Mouse (Mus musculus): Measurements from ENCODE around the gene Fam122a. TPM values are rescaled to one million over a fixed set of nuclear protein-coding genes. Genes with fewer than 3 reads are reported as not detected.
A peak's percentile ranks its signal among the peaks of the same experiment; 100 is the strongest.

The Fam122a gene
- polyA plus RNA-seq, 1 experiment from 2014 or later, result 41.3 TPM

- ATAC-seq, result no peak
- Histone ChIP-seq H3K4me2 (ENCODE audit: low read length) (no peak overlapping the region), H3K27me3 (replicated peaks; ENCODE audit: control insufficient read depth, insufficient read depth, low read length) (no peaks in the 10 kb centered on the region), H3K27ac (ENCODE audit: low read depth, low read length) (no peak overlapping the region), H3K36me3 (ENCODE audit: control insufficient read depth, insufficient read depth, low read length) (0 out of 2 replicates have a peak, but pooled peaks cover 6% of the 10 kb centered on the region), H3K9ac (ENCODE audit: low read length) (no peak overlapping the region), H3K9me3 (replicated peaks; ENCODE audit: control insufficient read depth, low read length) (no peaks in the 10 kb centered on the region), H3K4me3 (ENCODE audit: low read depth, low read length) (no peak overlapping the region), H3K4me1 (ENCODE audit: control insufficient read depth, insufficient read depth, low read length) (peaks cover 6% of the 10 kb centered on the region; the same call in 1 of the 2 replicates)
- no peak for DNase-seq (ENCODE audit: low spot score)
- 90% methylated on average over 5 of the region's 5 CpGs for WGBS
These were observed 4.6 kb downstream of the Fam122a start for GRCm38 (mm10) chr19:24472512-24472911.

DNA sequence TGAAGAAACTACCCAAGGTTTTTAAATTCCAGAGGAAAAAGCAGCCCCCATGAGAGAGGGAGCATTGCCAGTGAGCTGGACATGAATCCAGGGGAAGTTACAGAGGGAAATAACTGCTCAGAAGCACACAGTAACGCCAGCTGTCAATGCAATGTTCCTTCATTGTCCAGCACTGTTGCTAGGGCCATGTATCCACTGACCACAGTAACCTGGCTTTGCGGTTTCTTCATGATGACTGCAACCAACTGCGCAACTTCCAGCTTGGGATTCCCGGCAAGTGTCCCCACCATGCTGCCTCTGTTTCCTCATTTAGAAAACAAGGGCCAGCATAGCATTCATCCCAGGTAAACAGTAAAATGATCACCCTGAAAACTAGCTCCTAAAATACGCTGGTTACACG, 5.6 kb downstream of the Fam122a start:
- Histone ChIP-seq H3K36me3 (ENCODE audit: control insufficient read depth, insufficient read depth, low read length) (0 out of 2 replicates have a peak, but pooled peaks cover 6% of the 10 kb centered on the region), H3K27ac (ENCODE audit: low read depth, low read length) (no peak overlapping the region), H3K9me3 (replicated peaks; ENCODE audit: control insufficient read depth, low read length) (no peaks in the 10 kb centered on the region), H3K4me1 (ENCODE audit: control insufficient read depth, insufficient read depth, low read length) (peaks cover 6% of the 10 kb centered on the region; the same call in 1 of the 2 replicates), H3K4me2 (ENCODE audit: low read length) (no peak overlapping the region), H3K4me3 (ENCODE audit: low read depth, low read length) (no peak overlapping the region), H3K9ac (ENCODE audit: low read length) (no peak overlapping the region), H3K27me3 (replicated peaks; ENCODE audit: control insufficient read depth, insufficient read depth, low read length) (no peaks in the 10 kb centered on the region)
- no peak for DNase-seq (ENCODE audit: low spot score)
- 91% methylated on average over 6 of the region's 6 CpGs for WGBS
- no peak for ATAC-seq

DNA sequence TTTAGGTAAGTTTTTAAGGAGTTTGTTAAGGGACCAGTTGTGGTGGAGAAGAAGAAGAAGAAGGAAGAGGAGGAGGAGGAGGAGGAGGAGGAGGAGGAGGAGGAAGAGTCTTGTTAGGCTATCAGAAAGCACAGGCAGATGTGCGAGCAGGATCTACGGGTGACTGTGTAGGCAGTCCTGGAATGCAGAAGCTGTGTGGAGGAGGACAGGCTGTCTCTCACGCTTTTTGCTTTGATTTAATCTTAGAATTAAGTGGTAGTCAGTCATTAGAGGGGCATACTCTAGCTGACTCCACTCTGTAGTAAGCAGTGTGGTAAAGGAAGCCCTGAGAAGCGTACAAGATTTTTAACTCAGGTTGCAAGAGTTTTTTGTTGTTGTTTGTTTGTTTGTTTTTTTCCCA, 7.9 kb downstream of the Fam122a start:
- Histone ChIP-seq H3K4me3 (ENCODE audit: low read depth, low read length) (no peak overlapping the region), H3K36me3 (ENCODE audit: control insufficient read depth, insufficient read depth, low read length) (0 out of 2 replicates have a peak, but pooled peaks cover 6% of the 10 kb centered on the region), H3K27me3 (replicated peaks; ENCODE audit: control insufficient read depth, insufficient read depth, low read length) (no peaks in the 10 kb centered on the region), H3K4me2 (ENCODE audit: low read length) (no peak overlapping the region), H3K9ac (ENCODE audit: low read length) (no peak overlapping the region), H3K9me3 (replicated peaks; ENCODE audit: control insufficient read depth, low read length) (no peaks in the 10 kb centered on the region), H3K4me1 (ENCODE audit: control insufficient read depth, insufficient read depth, low read length) (no peaks in the 10 kb centered on the region), H3K27ac (ENCODE audit: low read depth, low read length) (no peak overlapping the region)
- DNase-seq (ENCODE audit: low spot score) (no peak), ATAC-seq (no peak)
- WGBS, result 78% methylated on average over 4 of the region's 4 CpGs

DNA sequence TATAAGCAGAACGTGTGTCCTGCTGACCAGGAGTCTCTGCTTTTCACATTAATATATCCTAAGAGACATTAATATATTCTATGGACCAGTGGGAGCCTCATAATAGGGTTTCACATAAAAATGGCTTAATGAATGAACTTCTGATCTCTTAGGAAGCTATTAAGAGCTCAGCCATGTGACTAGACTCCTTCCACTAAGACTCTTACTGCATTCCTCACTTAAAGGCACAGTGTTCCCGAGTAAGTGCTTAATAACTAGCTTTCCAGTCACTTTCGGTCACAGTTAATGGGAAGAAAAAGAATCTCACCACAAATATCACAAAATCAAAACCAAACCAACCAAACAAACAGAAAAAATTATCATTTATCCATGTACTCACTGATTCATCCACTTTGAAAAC, 8.5 kb downstream of the Fam122a start:
- Histone ChIP-seq H3K4me2 (ENCODE audit: low read length) (no peak overlapping the region), H3K27me3 (replicated peaks; ENCODE audit: control insufficient read depth, insufficient read depth, low read length) (no peaks in the 10 kb centered on the region), H3K9me3 (replicated peaks; ENCODE audit: control insufficient read depth, low read length) (no peaks in the 10 kb centered on the region), H3K4me3 (ENCODE audit: low read depth, low read length) (no peak overlapping the region), H3K9ac (ENCODE audit: low read length) (no peak overlapping the region), H3K36me3 (ENCODE audit: control insufficient read depth, insufficient read depth, low read length) (0 out of 2 replicates have a peak, but pooled peaks cover 3% of the 10 kb centered on the region), H3K27ac (ENCODE audit: low read depth, low read length) (no peak overlapping the region), H3K4me1 (ENCODE audit: control insufficient read depth, insufficient read depth, low read length) (no peaks in the 10 kb centered on the region)
- ATAC-seq (no peak), DNase-seq (ENCODE audit: low spot score) (no peak)
- WGBS, result 62% methylated on average over 3 of the region's 3 CpGs

- no peak overlapping the region for H3K9ac ChIP-seq (ENCODE audit: low read length)
- no peak overlapping the region for H3K27ac ChIP-seq (ENCODE audit: low read depth, low read length)
- H3K4me2 ChIP-seq (ENCODE audit: low read length), result no peak overlapping the region
- no peaks in the 10 kb centered on the region for H3K27me3 ChIP-seq (replicated peaks; ENCODE audit: control insufficient read depth, insufficient read depth, low read length)
- DNase-seq (ENCODE audit: low spot score) (no peak), ATAC-seq (no peak)
- no peaks in the 10 kb centered on the region for H3K36me3 ChIP-seq (ENCODE audit: control insufficient read depth, insufficient read depth, low read length)
- WGBS, result 90% methylated on average over 3 of the region's 3 CpGs
- no peaks in the 10 kb centered on the region for H3K4me1 ChIP-seq (ENCODE audit: control insufficient read depth, insufficient read depth, low read length)
- H3K9me3 ChIP-seq (replicated peaks; ENCODE audit: control insufficient read depth, low read length), result no peaks in the 10 kb centered on the region
- no peak overlapping the region for H3K4me3 ChIP-seq (ENCODE audit: low read depth, low read length)
These were observed 14.1 kb downstream of the Fam122a start for GRCm38 (mm10) chr19:24463011-24463410.

- H3K4me1 ChIP-seq (ENCODE audit: control insufficient read depth, insufficient read depth, low read length), result peaks cover 13% of the 10 kb centered on the region; the same call in 1 of the 2 replicates
- H3K36me3 ChIP-seq (ENCODE audit: control insufficient read depth, insufficient read depth, low read length), result no peaks in the 10 kb centered on the region
- no peak overlapping the region for H3K4me3 ChIP-seq (ENCODE audit: low read depth, low read length)
- H3K9me3 ChIP-seq (replicated peaks; ENCODE audit: control insufficient read depth, low read length), result no peaks in the 10 kb centered on the region
- H3K4me2 ChIP-seq (ENCODE audit: low read length), result no peak overlapping the region
- H3K9ac ChIP-seq (ENCODE audit: low read length), result no peak overlapping the region
- H3K27me3 ChIP-seq (replicated peaks; ENCODE audit: control insufficient read depth, insufficient read depth, low read length), result no peaks in the 10 kb centered on the region
- ATAC-seq, result peak; percentile 16; the same call in 1 of the 2 replicates
- DNase-seq (ENCODE audit: low spot score), result peak; percentile 56
- 82% methylated on average over 6 of the region's 6 CpGs for WGBS
- no peak overlapping the region for H3K27ac ChIP-seq (ENCODE audit: low read depth, low read length)
These were observed 20.4 kb downstream of the Fam122a start for GRCm38 (mm10) chr19:24456591-24457231.

GRCm38 (mm10) chr19:24455249-24455960, 21.8 kb downstream of the Fam122a start:
- ATAC-seq, result no peak
- Histone ChIP-seq H3K36me3 (ENCODE audit: control insufficient read depth, insufficient read depth, low read length) (no peaks in the 10 kb centered on the region), H3K4me1 (ENCODE audit: control insufficient read depth, insufficient read depth, low read length) (peaks cover 13% of the 10 kb centered on the region; the same call in 1 of the 2 replicates), H3K27me3 (replicated peaks; ENCODE audit: control insufficient read depth, insufficient read depth, low read length) (no peaks in the 10 kb centered on the region), H3K9me3 (replicated peaks; ENCODE audit: control insufficient read depth, low read length) (no peaks in the 10 kb centered on the region), H3K4me3 (ENCODE audit: low read depth, low read length) (no peak overlapping the region), H3K9ac (ENCODE audit: low read length) (no peak overlapping the region), H3K27ac (ENCODE audit: low read depth, low read length) (no peak overlapping the region; the same call in 1 of the 2 replicates), H3K4me2 (ENCODE audit: low read length) (no peak overlapping the region)
- DNase-seq (ENCODE audit: low spot score), result no peak
- 73% methylated on average over 6 of the region's 6 CpGs for WGBS

- no peak for ATAC-seq
- WGBS, result 92% methylated on average over 2 of the region's 2 CpGs
- Histone ChIP-seq H3K36me3 (ENCODE audit: control insufficient read depth, insufficient read depth, low read length) (no peaks in the 10 kb centered on the region), H3K4me1 (ENCODE audit: control insufficient read depth, insufficient read depth, low read length) (peaks cover 13% of the 10 kb centered on the region; the same call in 1 of the 2 replicates), H3K27ac (ENCODE audit: low read depth, low read length) (no peak overlapping the region), H3K27me3 (replicated peaks; ENCODE audit: control insufficient read depth, insufficient read depth, low read length) (no peaks in the 10 kb centered on the region), H3K9me3 (replicated peaks; ENCODE audit: control insufficient read depth, low read length) (no peaks in the 10 kb centered on the region), H3K4me2 (ENCODE audit: low read length) (no peak overlapping the region), H3K4me3 (ENCODE audit: low read depth, low read length) (no peak overlapping the region), H3K9ac (ENCODE audit: low read length) (no peak overlapping the region)
- DNase-seq (ENCODE audit: low spot score), result no peak
These were observed 22.7 kb downstream of the Fam122a start for GRCm38 (mm10) chr19:24454451-24454850.

DNA sequence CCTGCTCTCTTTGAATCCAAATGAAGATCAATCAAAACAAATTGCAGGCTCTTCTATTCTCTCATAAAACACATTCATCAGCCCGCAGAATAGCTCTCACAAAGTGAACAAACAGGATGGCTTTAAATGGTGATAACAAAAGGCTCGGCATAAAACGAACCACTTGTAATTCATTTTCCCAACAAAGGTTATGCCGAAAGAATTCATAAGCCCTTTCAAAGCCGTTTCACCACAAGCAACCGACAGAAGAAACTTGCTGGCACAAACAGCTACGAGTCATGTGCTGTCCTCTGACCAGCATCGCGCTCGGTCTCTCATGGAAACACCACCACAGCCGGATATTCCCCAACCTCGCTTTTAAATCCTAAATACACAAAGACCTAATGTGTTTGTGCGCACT, 23.8 kb downstream of the Fam122a start:
- no peaks in the 10 kb centered on the region for H3K36me3 ChIP-seq (ENCODE audit: control insufficient read depth, insufficient read depth, low read length)
- H3K4me3 ChIP-seq (ENCODE audit: low read depth, low read length), result no peak overlapping the region
- WGBS, result 6% methylated on average over 13 of the region's 13 CpGs
- peak overlapping the region; percentile 33; the same call in 1 of the 2 replicates for H3K9ac ChIP-seq (ENCODE audit: low read length)
- no peaks in the 10 kb centered on the region for H3K27me3 ChIP-seq (replicated peaks; ENCODE audit: control insufficient read depth, insufficient read depth, low read length)
- DNase-seq (ENCODE audit: low spot score) (peak; percentile 79), ATAC-seq (peak; percentile 73)
- no peaks in the 10 kb centered on the region for H3K9me3 ChIP-seq (replicated peaks; ENCODE audit: control insufficient read depth, low read length)
- peak overlapping the region; percentile 41 for H3K4me2 ChIP-seq (ENCODE audit: low read length)
- peaks cover 13% of the 10 kb centered on the region; the same call in 1 of the 2 replicates for H3K4me1 ChIP-seq (ENCODE audit: control insufficient read depth, insufficient read depth, low read length)
- H3K27ac ChIP-seq (ENCODE audit: low read depth, low read length), result peak overlapping the region; percentile 49; the same call in 1 of the 2 replicates
